Mouse (Mus musculus) stomach, postnatal 0 days (tissue): ENCODE data around the gene Zkscan14. TPM values are rescaled to one million over a fixed set of nuclear protein-coding genes. Genes with fewer than 3 reads are reported as not detected.

Source experiments
- ATAC-seq: fragments of 200-750 bp; cut with Nextera tagmentation; 2 replicates; pipeline ENCODE4 v1.8.0; 2017; ENCODE audit not compliant: low FRiP score, low TSS enrichment
- DNase-seq: peaks from one replicate; pipeline ENCODE4 v3.0.0-alpha.2; 2016; ENCODE audit warnings: low spot score
- H3K27ac ChIP-seq: fragments of 300-500 bp; sonication (generic); replicated peaks from 2 replicates; pipeline ENCODE4 v1.5.1; 2014; ENCODE audit warnings: mild to moderate bottlenecking, control low read depth
- H3K27me3 ChIP-seq: fragments of 300-500 bp; sonication (generic); 2 replicates; pipeline ENCODE4 v1.6.1; 2014; ENCODE audit warnings: low read length; ENCODE audit not compliant: control insufficient read depth, insufficient read depth
- H3K36me3 ChIP-seq: fragments of 300-500 bp; sonication (generic); 2 replicates; pipeline ENCODE4 v1.6.1; 2014; ENCODE audit warnings: low read length, mixed read lengths; ENCODE audit not compliant: control insufficient read depth, insufficient read depth
- H3K4me1 ChIP-seq: fragments of 300-500 bp; sonication (generic); replicated peaks from 2 replicates; pipeline ENCODE4 v1.6.1; 2014; ENCODE audit warnings: antibody characterized with exemption; ENCODE audit not compliant: control insufficient read depth, insufficient read depth
- H3K4me2 ChIP-seq: fragments of 300-500 bp; sonication (generic); replicated peaks from 2 replicates; pipeline ENCODE4 v1.6.1; 2014; ENCODE audit warnings: low read depth, mild to moderate bottlenecking, control low read depth, moderate library complexity
- H3K4me3 ChIP-seq: fragments of 300-500 bp; sonication (generic); 2 replicates; pipeline ENCODE4 v1.5.1; 2014; ENCODE audit warnings: low read depth, low read length, control low read depth
- H3K9ac ChIP-seq: fragments of 300-500 bp; sonication (generic); 2 replicates; pipeline ENCODE4 v1.6.1; 2014; ENCODE audit warnings: mild to moderate bottlenecking, low read length, control low read depth, mixed read lengths
- H3K9me3 ChIP-seq: fragments of 300-500 bp; sonication (generic); 2 replicates; pipeline ENCODE4 v1.6.1; 2016; ENCODE audit warnings: low read length; ENCODE audit not compliant: control insufficient read depth
- CTCF ChIP-seq: IDR thresholded peaks from 2 replicates; pipeline ENCODE4 v1.5.1; 2016; ENCODE audit warnings: antibody characterized with exemption, low read depth, mild to moderate bottlenecking, moderate library complexity
- EP300 ChIP-seq: optimal IDR thresholded peaks from 2 replicates; pipeline ENCODE3; 2016; ENCODE audit warnings: antibody characterized with exemption
- WGBS: fragments of 180-500 bp; shearing (Covaris S2); extraction: QIAGEN DNeasy Blood & Tissue Kit; methylation state at CpG from one replicate; pipeline ENCODE4 v1.1.7; 2014; 5-methylcytosine and 5-hydroxymethylcytosine counted together
- polyA plus RNA-seq: library from polyadenylated mRNA; unstranded; fragments of >200 nt; fragmentation: Nextera tagmentation; extraction: Ambion mirVana; gene quantifications from 2 replicates; pipeline ENCODE4 v1.2.1, GENCODE M21; 2015

Gene Zkscan14
- polyA plus RNA-seq, 1 experiment from 2014 or later, result 9.1 TPM

- no peak for ATAC-seq
- no peak overlapping the region for H3K4me2 ChIP-seq
- TF ChIP-seq CTCF, result no peak
- no peak for TF ChIP-seq EP300
- H3K27ac ChIP-seq, result no peak overlapping the region
- no peak for DNase-seq
- no peak overlapping the region for H3K9ac ChIP-seq
- no peaks in the 10 kb centered on the region for H3K27me3 ChIP-seq
- H3K36me3 ChIP-seq, result peaks cover 28% of the 10 kb centered on the region
- no peaks in the 10 kb centered on the region for H3K4me1 ChIP-seq
- no peak overlapping the region for H3K4me3 ChIP-seq
- WGBS, result 94% methylated on average over 14 of the region's 14 CpGs
- H3K9me3 ChIP-seq, result no peaks in the 10 kb centered on the region
These were observed 40.3 kb downstream of the Zkscan14 start for GRCm38 (mm10) chr5:145161361-145161760.

- TF ChIP-seq CTCF (no peak), EP300 (no peak)
- DNase-seq, result no peak
- Histone ChIP-seq H3K4me2 (no peak overlapping the region), H3K36me3 (peaks cover 32% of the 10 kb centered on the region), H3K4me3 (no peak overlapping the region), H3K4me1 (no peaks in the 10 kb centered on the region), H3K9me3 (no peaks in the 10 kb centered on the region), H3K27ac (no peak overlapping the region), H3K27me3 (no peaks in the 10 kb centered on the region), H3K9ac (no peak overlapping the region)
- WGBS, result 92% methylated on average over 5 of the region's 5 CpGs
- no peak for ATAC-seq
These were observed 49.0 kb downstream of the Zkscan14 start for GRCm38 (mm10) chr5:145152690-145153089.

GRCm38 (mm10) chr5:145149294-145149693, 52.4 kb downstream of the Zkscan14 start:
- H3K36me3 ChIP-seq, result peaks cover 32% of the 10 kb centered on the region
- ATAC-seq (no peak), DNase-seq (no peak)
- H3K9ac ChIP-seq, result no peak overlapping the region
- H3K27me3 ChIP-seq, result no peaks in the 10 kb centered on the region
- TF ChIP-seq EP300, result no peak
- TF ChIP-seq CTCF, result no peak
- H3K4me1 ChIP-seq, result no peaks in the 10 kb centered on the region
- 87% methylated on average over 6 of the region's 6 CpGs for WGBS
- no peak overlapping the region for H3K27ac ChIP-seq
- no peak overlapping the region for H3K4me3 ChIP-seq
- no peaks in the 10 kb centered on the region for H3K9me3 ChIP-seq
- H3K4me2 ChIP-seq, result no peak overlapping the region

GRCm38 (mm10) chr5:145147748-145148147, 53.9 kb downstream of the Zkscan14 start:
- TF ChIP-seq CTCF, result no peak
- H3K36me3 ChIP-seq, result peaks cover 40% of the 10 kb centered on the region
- H3K4me1 ChIP-seq, result no peaks in the 10 kb centered on the region
- H3K4me3 ChIP-seq, result no peak overlapping the region
- no peaks in the 10 kb centered on the region for H3K9me3 ChIP-seq
- no peak overlapping the region for H3K4me2 ChIP-seq
- WGBS, result 88% methylated on average over 5 of the region's 5 CpGs
- ATAC-seq (no peak), DNase-seq (no peak)
- no peaks in the 10 kb centered on the region for H3K27me3 ChIP-seq
- no peak overlapping the region for H3K9ac ChIP-seq
- H3K27ac ChIP-seq, result no peak overlapping the region

Other genes starting within 250 kb of the Zkscan14 start
- gene Smurf1, start 236.0 kb downstream of the Zkscan14 start, polyA plus RNA-seq, result 11.2 and 11.6 TPM in 2 replicates
- not detected in 2 replicates for gene Gm4871, start 169.1 kb downstream of the Zkscan14 start, polyA plus RNA-seq
- not detected in 2 replicates for gene 1700018F24Rik, start 158.9 kb downstream of the Zkscan14 start, polyA plus RNA-seq
- gene Arpc1a, start 118.0 kb downstream of the Zkscan14 start, polyA plus RNA-seq, result 142 and 145 TPM in 2 replicates
- 0.10 and 0.17 TPM in 2 replicates for gene Kpna7, start 117.8 kb downstream of the Zkscan14 start, polyA plus RNA-seq
- gene Arpc1b, start 87.7 kb downstream of the Zkscan14 start, polyA plus RNA-seq, result 283 and 304 TPM in 2 replicates
- 51.1 and 62.0 TPM in 2 replicates for gene Pdap1, start 61.6 kb downstream of the Zkscan14 start, polyA plus RNA-seq
- 128 and 129 TPM in 2 replicates for gene Bud31, start 61.5 kb downstream of the Zkscan14 start, polyA plus RNA-seq
- gene Ptcd1, start 34.8 kb downstream of the Zkscan14 start, polyA plus RNA-seq, result 8.3 and 9.1 TPM in 2 replicates
- 19.1 and 19.6 TPM in 2 replicates for gene Cpsf4, start 34.7 kb downstream of the Zkscan14 start, polyA plus RNA-seq
- 602 and 646 TPM in 2 replicates for gene Atp5j2, start 9.8 kb downstream of the Zkscan14 start, polyA plus RNA-seq
- gene Zkscan5, start 2.7 kb upstream of the Zkscan14 start, polyA plus RNA-seq, result 4.6 and 5.0 TPM in 2 replicates
- gene Zfp655, start 29.8 kb upstream of the Zkscan14 start, polyA plus RNA-seq, result 19.1 and 21.0 TPM in 2 replicates
- 0.30 and 0.45 TPM in 2 replicates for gene Zscan25, start 78.6 kb upstream of the Zkscan14 start, polyA plus RNA-seq
- gene Cyp3a57, start 143.4 kb upstream of the Zkscan14 start, polyA plus RNA-seq, result 0.06 TPM in 2 replicates